Mouse (Mus musculus): Measurements from ENCODE around the gene Cntn2.

Gene Cntn2

DNA sequence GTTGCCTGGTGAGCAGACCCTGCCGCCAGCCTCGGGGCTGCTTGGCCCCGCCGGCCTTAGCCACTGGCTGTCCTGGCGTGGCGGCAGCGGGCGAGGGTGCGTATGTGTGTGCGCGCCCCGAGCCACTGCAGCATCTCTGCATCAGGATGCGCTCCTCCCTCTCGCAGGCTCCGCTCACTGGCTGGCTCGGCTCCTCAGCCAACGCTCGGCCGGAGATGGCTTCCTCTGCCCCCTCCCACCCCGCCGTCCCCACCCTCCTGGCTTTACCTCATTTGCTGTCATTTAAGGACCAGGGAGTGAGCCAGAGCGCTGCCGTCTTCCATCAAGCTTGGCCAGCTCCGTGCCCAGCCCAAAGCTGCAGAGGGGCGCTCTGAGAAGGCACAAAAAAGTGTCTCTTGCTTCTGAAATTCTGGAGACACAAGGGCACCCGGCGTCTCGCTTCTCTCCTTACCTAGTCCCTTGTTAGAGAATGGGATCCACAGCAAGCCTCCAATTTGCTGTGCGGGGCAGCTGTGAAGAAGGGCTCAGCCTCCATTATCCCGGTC is at the start of gene Cntn2:
Gene Cntn2 (minus strand): TSS at position 495 of the 545 bp plus-strand sequence.
- DNase-seq = no peak

- no peak for DNase-seq
Measured at GRCm38 (mm10) chr1:132592145-132592544, 49.1 kb upstream of the Cntn2 start.

GRCm38 (mm10) chr1:132591399-132591930 is 48.4 kb upstream of the Cntn2 start:
- no peak for DNase-seq

DNA sequence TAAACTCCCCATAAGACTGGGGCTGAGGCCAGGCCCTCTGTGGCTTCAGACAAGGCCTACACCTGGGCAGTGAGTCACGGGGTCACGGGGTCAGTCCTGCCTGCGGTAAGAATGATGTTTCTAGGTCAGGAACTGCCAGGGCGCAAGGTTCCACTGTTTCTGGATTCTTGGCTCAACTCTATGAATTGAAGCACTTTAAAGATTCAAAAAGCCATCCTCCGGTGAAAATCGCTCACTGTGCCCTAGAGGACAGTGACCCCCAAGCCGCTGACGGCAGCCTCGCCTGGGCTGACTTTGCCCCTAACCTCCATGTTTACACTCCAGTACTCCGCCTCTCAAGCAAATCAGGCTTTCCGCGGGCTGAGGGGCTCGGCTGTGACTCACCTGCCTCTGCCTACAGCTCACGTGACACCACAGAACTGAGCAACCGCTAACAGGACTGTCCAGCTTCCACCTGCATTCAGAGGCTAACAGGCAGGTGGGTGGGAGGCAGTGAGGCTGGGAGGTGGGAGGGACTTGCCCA is 43.7 kb upstream of the Cntn2 start:
- no peak for DNase-seq

GRCm38 (mm10) chr1:132585376-132585775 is 42.3 kb upstream of the Cntn2 start:
- DNase-seq = no peak

- no peak for DNase-seq
Measured at GRCm38 (mm10) chr1:132582998-132583604, 40.0 kb upstream of the Cntn2 start.

GRCm38 (mm10) chr1:132581845-132582839 is 39.1 kb upstream of the Cntn2 start:
- no peak for DNase-seq

- DNase-seq = no peak
Measured at GRCm38 (mm10) chr1:132580063-132580462, 37.0 kb upstream of the Cntn2 start.

- DNase-seq = no peak
Measured at GRCm38 (mm10) chr1:132576845-132577244, 33.8 kb upstream of the Cntn2 start.

GRCm38 (mm10) chr1:132572851-132573250 is 29.8 kb upstream of the Cntn2 start:
- no peak for DNase-seq

DNA sequence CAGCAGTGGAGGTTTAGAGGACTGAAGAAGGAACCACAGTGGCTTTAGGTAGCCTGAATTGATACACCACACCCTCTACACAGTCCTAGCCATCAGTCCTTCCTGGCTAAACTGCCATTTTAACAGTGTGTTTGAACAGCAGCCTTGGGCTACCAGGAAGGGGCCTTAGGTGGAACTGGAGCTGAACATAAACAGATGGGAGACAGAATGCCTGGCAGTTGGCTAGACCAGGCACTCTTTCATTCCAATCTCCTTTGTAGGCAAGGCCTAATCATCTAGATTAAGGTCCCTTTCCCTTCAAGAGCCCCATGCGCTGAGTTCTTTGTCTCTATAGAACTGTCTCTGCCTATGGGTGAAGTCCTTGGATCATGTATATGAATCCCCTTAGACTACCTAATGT is 28.6 kb upstream of the Cntn2 start:
- DNase-seq = no peak

- DNase-seq = no peak
Measured at GRCm38 (mm10) chr1:132570906-132571305, 27.9 kb upstream of the Cntn2 start.

GRCm38 (mm10) chr1:132570068-132570780 is 27.2 kb upstream of the Cntn2 start:
- no peak for DNase-seq

- no peak for DNase-seq
Measured at GRCm38 (mm10) chr1:132569516-132569915, 26.5 kb upstream of the Cntn2 start.

GRCm38 (mm10) chr1:132567336-132568125 is 24.5 kb upstream of the Cntn2 start:
- no peak for DNase-seq

- DNase-seq = no peak
Measured at GRCm38 (mm10) chr1:132565766-132566165, 22.7 kb upstream of the Cntn2 start.

DNA sequence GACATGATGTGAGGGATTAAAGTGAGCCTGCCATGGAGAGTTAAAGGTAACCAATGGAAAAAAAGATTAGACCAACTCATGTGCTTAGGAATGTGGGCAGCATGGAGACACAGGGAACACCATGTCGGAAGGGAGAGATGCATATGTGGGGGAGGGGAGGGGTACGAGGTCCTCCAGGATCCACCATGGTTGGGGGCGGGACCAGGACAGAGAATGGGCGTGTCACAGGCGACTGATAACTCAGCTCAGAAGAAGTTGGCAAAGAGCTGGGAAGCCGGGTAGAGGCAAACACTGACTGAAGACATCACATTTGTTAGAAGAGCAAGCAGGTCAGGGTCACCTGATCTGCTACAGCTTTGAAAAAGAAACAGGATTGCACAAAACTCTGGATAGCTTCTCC is 21.9 kb upstream of the Cntn2 start:
- no peak for DNase-seq

- DNase-seq = no peak
Measured at GRCm38 (mm10) chr1:132562337-132562795, 19.3 kb upstream of the Cntn2 start.

DNA sequence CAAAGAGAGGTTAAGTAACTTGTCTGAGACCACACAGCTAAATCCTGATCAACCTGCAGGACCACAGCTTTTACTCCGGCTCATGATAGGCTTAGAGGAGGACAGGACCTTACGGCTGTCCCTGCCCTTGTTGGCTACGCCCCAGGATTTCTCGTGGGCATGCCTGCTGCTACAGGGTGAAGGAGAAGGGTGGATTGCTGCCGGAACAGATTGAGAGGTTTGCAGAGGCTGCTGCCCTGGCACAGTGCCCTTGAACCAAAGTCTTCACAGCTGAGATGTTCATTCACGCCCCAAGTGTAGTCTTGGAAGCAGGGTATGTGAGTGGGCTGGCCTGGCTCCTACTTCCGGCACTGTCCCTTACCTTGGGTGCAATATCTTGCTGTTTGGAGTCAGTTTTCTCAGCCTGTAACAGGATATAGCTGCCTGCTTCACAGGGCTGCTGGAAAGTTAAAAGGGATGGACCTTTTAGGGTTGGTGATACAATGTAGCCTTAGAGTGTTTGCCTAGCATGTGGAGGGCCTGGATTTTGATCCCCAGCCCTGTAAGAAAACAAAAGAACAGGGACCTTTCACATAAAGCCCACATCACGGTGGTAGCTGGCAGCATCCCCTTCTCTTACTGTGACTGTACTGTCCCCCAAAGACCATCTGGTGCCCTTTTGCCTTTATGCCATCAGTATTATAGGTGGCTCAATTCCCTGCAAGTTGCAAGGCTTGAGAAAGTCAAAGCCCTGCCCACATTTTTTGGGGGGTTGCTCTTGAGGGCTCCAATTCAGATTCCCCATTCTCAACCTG is 18.0 kb upstream of the Cntn2 start:
- no peak for DNase-seq

GRCm38 (mm10) chr1:132559045-132559444 is 16.0 kb upstream of the Cntn2 start:
- DNase-seq = no peak

All from spleen, adult 18-20 months (tissue).